Comparison of ENCODE assay signal across 17 mouse cellular contexts in genomic region chr5:91764621-91765020, GRCm38 (mm10).
DNase-seq lines count a peak whose midpoint lies in the region; ATAC-seq and TF ChIP-seq lines count a peak whose summit lies in the region.
"Had no signal": no experiment of that assay in that cellular context is flagged by ENCODE, and none has a peak within 500 bp of the region (broad histone marks: within the 10 kb centered on the region; RNA-seq: fewer than 3 reads in every experiment).

No protein-coding gene starts in this region.

- DNase-seq in forebrain, postnatal 0 days = peak; percentile 43
- peak; percentile 26 for DNase-seq in midbrain, postnatal 0 days (ENCODE audit: low spot score)
- DNase-seq in adrenal gland, postnatal 4 days (ENCODE audit: low spot score in 2 of 2) = no peak
- no peak for DNase-seq in heart, postnatal 14 days
- DNase-seq: cerebellum, adult 9-10 months; kidney, postnatal 25 days; left cerebral cortex, postnatal 4 days; lung, postnatal 10 days; thymus, postnatal 36 days had no signal

- intact Hi-C loops in heart, postnatal 14 days (cut with DNase I) = no loop called here

- H3K27ac ChIP-seq in hindbrain, embryonic 12.5 days = no peak overlapping the region
- H3K27ac ChIP-seq in hindbrain, embryonic 13.5 days = no peak overlapping the region; the same call in 1 of the 2 replicates
- H3K27ac ChIP-seq in embryonic facial prominence, embryonic 12.5 days = no peak overlapping the region
- H3K27ac ChIP-seq in forebrain, postnatal 0 days (ENCODE audit: low read depth, low read length) = no peak overlapping the region
- H3K27ac ChIP-seq in midbrain, postnatal 0 days (ENCODE audit: low read depth, low read length) = no peak overlapping the region
- H3K27ac ChIP-seq: embryonic facial prominence, embryonic 13.5 days; heart, embryonic 15.5 days; liver, embryonic 14.5 days had no signal

- peak; percentile 78 for ATAC-seq in hindbrain, embryonic 12.5 days (ENCODE audit: low FRiP score)
- ATAC-seq in hindbrain, embryonic 13.5 days (ENCODE audit: low FRiP score) = no peak
- peak; percentile 53; the same call in 1 of the 2 replicates for ATAC-seq in embryonic facial prominence, embryonic 12.5 days (ENCODE audit: insufficient number of reproducible peaks, insufficient read depth, low FRiP score, low TSS enrichment)
- ATAC-seq in forebrain, postnatal 0 days = peak; percentile 43
- no peak for ATAC-seq in midbrain, postnatal 0 days (ENCODE audit: low FRiP score)
- ATAC-seq in monocyte, adult 5-6 weeks (replicated peaks; ENCODE audit: insufficient number of reproducible peaks, low FRiP score, low TSS enrichment, poor library complexity, severe bottlenecking) = no peak
- ATAC-seq: inflammation-experienced regulatory T-cells, adult 6 months had no signal

- no peaks in the 10 kb centered on the region for H3K36me3 ChIP-seq in hindbrain, embryonic 12.5 days
- H3K36me3 ChIP-seq in hindbrain, embryonic 13.5 days = no peaks in the 10 kb centered on the region
- no peaks in the 10 kb centered on the region for H3K36me3 ChIP-seq in embryonic facial prominence, embryonic 12.5 days
- H3K36me3 ChIP-seq in forebrain, postnatal 0 days (ENCODE audit: insufficient read depth) = no peaks in the 10 kb centered on the region
- H3K36me3 ChIP-seq in midbrain, postnatal 0 days (ENCODE audit: insufficient read depth, low read length) = no peaks in the 10 kb centered on the region
- H3K36me3 ChIP-seq: embryonic facial prominence, embryonic 13.5 days; heart, embryonic 15.5 days had no signal

- no peak overlapping the region for H3K9ac ChIP-seq in hindbrain, embryonic 12.5 days
- H3K9ac ChIP-seq in hindbrain, embryonic 13.5 days = no peak overlapping the region
- H3K9ac ChIP-seq in embryonic facial prominence, embryonic 12.5 days = no peak overlapping the region
- no peak overlapping the region for H3K9ac ChIP-seq in forebrain, postnatal 0 days
- no peak overlapping the region for H3K9ac ChIP-seq in midbrain, postnatal 0 days (replicated peaks; ENCODE audit: low read length, poor library complexity, severe bottlenecking)
- H3K9ac ChIP-seq: embryonic facial prominence, embryonic 13.5 days; heart, embryonic 15.5 days; liver, embryonic 14.5 days had no signal

- H3K4me1 ChIP-seq in hindbrain, embryonic 12.5 days = peaks cover 5% of the 10 kb centered on the region
- H3K4me1 ChIP-seq in hindbrain, embryonic 13.5 days (replicated peaks) = peaks cover 7% of the 10 kb centered on the region; the same call in 1 of the 2 replicates
- peaks cover 10% of the 10 kb centered on the region for H3K4me1 ChIP-seq in embryonic facial prominence, embryonic 12.5 days
- 0 out of 2 replicates have a peak, but pooled peaks cover 3% of the 10 kb centered on the region for H3K4me1 ChIP-seq in forebrain, postnatal 0 days (ENCODE audit: insufficient read depth)
- no peaks in the 10 kb centered on the region; the same call in 1 of the 2 replicates for H3K4me1 ChIP-seq in midbrain, postnatal 0 days (ENCODE audit: insufficient read depth, low read length)
- H3K4me1 ChIP-seq: heart, embryonic 15.5 days had no signal

- H3K27me3 ChIP-seq in hindbrain, embryonic 12.5 days = peaks cover 2% of the 10 kb centered on the region; the same call in 1 of the 2 replicates
- H3K27me3 ChIP-seq in hindbrain, embryonic 13.5 days = peaks cover 19% of the 10 kb centered on the region
- H3K27me3 ChIP-seq in embryonic facial prominence, embryonic 12.5 days = no peaks in the 10 kb centered on the region
- H3K27me3 ChIP-seq in forebrain, postnatal 0 days (ENCODE audit: insufficient read depth, low read length) = no peaks in the 10 kb centered on the region
- H3K27me3 ChIP-seq in midbrain, postnatal 0 days (ENCODE audit: insufficient read depth, low read length) = no peaks in the 10 kb centered on the region
- H3K27me3 ChIP-seq: embryonic facial prominence, embryonic 13.5 days; heart, embryonic 15.5 days had no signal

- H3K4me3 ChIP-seq in hindbrain, embryonic 12.5 days = no peak overlapping the region
- no peak overlapping the region for H3K4me3 ChIP-seq in hindbrain, embryonic 13.5 days
- H3K4me3 ChIP-seq in embryonic facial prominence, embryonic 12.5 days = no peak overlapping the region
- no peak overlapping the region for H3K4me3 ChIP-seq in forebrain, postnatal 0 days (ENCODE audit: low read depth, low read length)
- H3K4me3 ChIP-seq in midbrain, postnatal 0 days (ENCODE audit: low read depth, low read length) = no peak overlapping the region
- H3K4me3 ChIP-seq: embryonic facial prominence, embryonic 13.5 days; heart, embryonic 15.5 days had no signal

- no peaks in the 10 kb centered on the region for H3K9me3 ChIP-seq in hindbrain, embryonic 12.5 days (replicated peaks)
- H3K9me3 ChIP-seq in hindbrain, embryonic 13.5 days = no peaks in the 10 kb centered on the region
- no peaks in the 10 kb centered on the region for H3K9me3 ChIP-seq in embryonic facial prominence, embryonic 12.5 days
- H3K9me3 ChIP-seq in forebrain, postnatal 0 days (ENCODE audit: low read length) = no peaks in the 10 kb centered on the region
- H3K9me3 ChIP-seq in midbrain, postnatal 0 days (ENCODE audit: low read length) = no peaks in the 10 kb centered on the region
- H3K9me3 ChIP-seq: embryonic facial prominence, embryonic 13.5 days; heart, embryonic 15.5 days had no signal

- no peak overlapping the region for H3K4me2 ChIP-seq in hindbrain, embryonic 12.5 days (replicated peaks)
- H3K4me2 ChIP-seq in hindbrain, embryonic 13.5 days = no peak overlapping the region
- H3K4me2 ChIP-seq in embryonic facial prominence, embryonic 12.5 days (replicated peaks) = no peak overlapping the region
- no peak overlapping the region for H3K4me2 ChIP-seq in forebrain, postnatal 0 days (ENCODE audit: low read depth)
- H3K4me2 ChIP-seq in midbrain, postnatal 0 days (ENCODE audit: low read depth, low read length, poor library complexity, severe bottlenecking) = no peak overlapping the region
- H3K4me2 ChIP-seq: embryonic facial prominence, embryonic 13.5 days; heart, embryonic 15.5 days had no signal

- WGBS in hindbrain, embryonic 12.5 days = 31% methylated on average over 10 of the region's 10 CpGs
- 21% methylated on average over 10 of the region's 10 CpGs for WGBS in hindbrain, embryonic 13.5 days
- 48% methylated on average over 10 of the region's 10 CpGs for WGBS in embryonic facial prominence, embryonic 12.5 days
- 10% methylated on average over 10 of the region's 10 CpGs for WGBS in forebrain, postnatal 0 days
- 24% methylated on average over 10 of the region's 10 CpGs for WGBS in midbrain, postnatal 0 days

- TF ChIP-seq CTCF in forebrain, postnatal 0 days (IDR thresholded peaks at IDR 0.05; ENCODE audit: low read depth) = no peak
- no peak for TF ChIP-seq CTCF in midbrain, postnatal 0 days (IDR thresholded peaks at IDR 0.05)

Comparison
In these comparisons a context has a peak if more than half of its experiments do, and no peak if none do; other contexts are left out.
1. ATAC-seq: peak in hindbrain, embryonic 12.5 days (single experiment), embryonic facial prominence, embryonic 12.5 days (single experiment) and forebrain, postnatal 0 days (single experiment); none in hindbrain, embryonic 13.5 days (single experiment), midbrain, postnatal 0 days (single experiment) and monocyte, adult 5-6 weeks (single experiment).
2. DNase-seq: peak in forebrain, postnatal 0 days (single experiment) and midbrain, postnatal 0 days (single experiment); none in adrenal gland, postnatal 4 days (0 of 2) and heart, postnatal 14 days (0 of 2).